Mouse (Mus musculus) limb, embryonic 15.5 days (tissue): ENCODE measurements around the gene Ppp4c. TPM values are rescaled to one million over a fixed set of nuclear protein-coding genes. Genes with fewer than 3 reads are reported as not detected.

Experiments
- ATAC-seq: fragments of 200-750 bp; cut with Nextera tagmentation; 2 replicates; pipeline ENCODE4 v1.8.0; 2017; ENCODE audit warnings: low read depth, moderate TSS enrichment; ENCODE audit not compliant: insufficient number of reproducible peaks, low FRiP score, low TSS enrichment
- H3K27ac ChIP-seq: fragments of 300-500 bp; sonication (generic); 2 replicates; pipeline ENCODE4 v1.5.1; 2015; ENCODE audit warnings: moderate library complexity, mild to moderate bottlenecking, inconsistent platforms
- H3K27me3 ChIP-seq: fragments of 300-500 bp; sonication (generic); 2 replicates; pipeline ENCODE4 v1.6.1; 2015; ENCODE audit warnings: inconsistent platforms
- H3K36me3 ChIP-seq: fragments of 300-500 bp; sonication (generic); 2 replicates; pipeline ENCODE4 v1.6.1; 2015; ENCODE audit warnings: inconsistent platforms
- H3K4me1 ChIP-seq: fragments of 300-500 bp; sonication (generic); 2 replicates; pipeline ENCODE4 v1.6.1; 2015; ENCODE audit warnings: inconsistent platforms
- H3K4me2 ChIP-seq: fragments of 300-500 bp; sonication (generic); 2 replicates; pipeline ENCODE4 v1.6.1; 2015; ENCODE audit warnings: mild to moderate bottlenecking, inconsistent platforms
- H3K4me3 ChIP-seq: fragments of 300-500 bp; sonication (generic); 2 replicates; pipeline ENCODE4 v1.5.1; 2015; ENCODE audit warnings: mild to moderate bottlenecking, inconsistent platforms
- H3K9ac ChIP-seq: fragments of 300-500 bp; sonication (generic); 2 replicates; pipeline ENCODE4 v1.6.1; 2015; ENCODE audit warnings: inconsistent platforms
- H3K9me3 ChIP-seq: fragments of 300-500 bp; sonication (generic); 2 replicates; pipeline ENCODE4 v1.6.1; 2016; ENCODE audit warnings: inconsistent platforms
- WGBS: fragments of 180-500 bp; shearing (Covaris S2); methylation state at CpG from one replicate; pipeline ENCODE4 v1.1.7; 2015; 5-methylcytosine and 5-hydroxymethylcytosine counted together
- polyA plus RNA-seq: library from polyadenylated mRNA; unstranded; fragments of >200 nt; fragmentation: Nextera tagmentation; extraction: Ambion mirVana; gene quantifications from 2 replicates; pipeline ENCODE4 v1.2.1, GENCODE M21; 2015

The Ppp4c gene
- 212 and 227 TPM in 2 replicates for polyA plus RNA-seq

DNA sequence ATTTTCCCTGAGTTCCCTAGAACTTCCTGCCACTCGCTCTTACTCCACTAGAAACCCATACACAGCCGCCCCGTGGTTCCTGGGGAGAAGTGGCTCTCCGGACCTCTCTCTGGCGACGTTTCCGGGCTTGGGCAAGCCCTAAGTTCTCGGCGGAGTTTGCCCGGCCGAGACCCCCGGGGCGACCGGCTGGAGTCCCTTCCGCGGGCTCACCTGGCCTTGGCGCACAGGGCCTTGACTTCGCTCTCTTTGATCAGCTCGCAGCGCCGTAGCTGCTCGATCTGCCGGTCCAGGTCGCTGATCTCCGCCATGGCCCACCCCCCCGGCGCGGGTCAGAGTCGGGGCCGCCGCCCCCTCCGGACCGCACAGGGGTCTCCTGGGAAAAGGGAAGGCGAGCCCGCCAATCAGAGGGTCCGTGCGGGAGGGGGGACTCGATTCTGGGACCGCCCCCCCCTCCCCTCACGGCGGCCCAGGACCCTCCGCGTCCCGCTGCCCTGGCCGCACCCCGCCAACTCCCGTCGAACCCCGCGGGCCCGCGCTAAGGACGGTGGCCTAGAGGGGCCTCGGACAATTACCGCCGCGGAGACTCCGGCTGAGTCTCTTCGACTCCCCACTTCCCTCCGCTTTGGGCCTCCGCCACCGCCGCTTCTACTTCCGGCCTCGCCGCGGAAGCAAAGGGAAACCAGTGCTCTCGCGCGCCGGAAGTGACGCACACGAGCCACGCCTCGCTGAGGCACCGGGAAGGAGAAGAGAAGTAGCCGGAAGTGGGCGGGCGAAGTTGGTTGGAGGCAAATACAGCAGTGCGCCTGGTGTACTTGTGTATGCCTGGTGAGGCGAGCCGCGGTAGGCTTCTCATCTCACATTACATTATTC lies at the start of gene Ppp4c:
Gene Ppp4c (minus strand): TSS at position 646 of the 870 bp plus-strand sequence.
- Histone ChIP-seq H3K9ac (peak within 1 kb of the TSS; percentile 83), H3K27me3 (no peaks in the 10 kb centered on the region), H3K4me1 (peaks cover 28% of the 10 kb centered on the region), H3K4me3 (peak within 1 kb of the TSS; percentile 71), H3K4me2 (peak within 1 kb of the TSS; percentile 50), H3K9me3 (no peaks in the 10 kb centered on the region), H3K36me3 (peaks cover 64% of the 10 kb centered on the region), H3K27ac (peak within 1 kb of the TSS; percentile 99)
- ATAC-seq, result peak; percentile 90
- under 1% methylated on average over 76 of the region's 83 CpGs for WGBS

DNA sequence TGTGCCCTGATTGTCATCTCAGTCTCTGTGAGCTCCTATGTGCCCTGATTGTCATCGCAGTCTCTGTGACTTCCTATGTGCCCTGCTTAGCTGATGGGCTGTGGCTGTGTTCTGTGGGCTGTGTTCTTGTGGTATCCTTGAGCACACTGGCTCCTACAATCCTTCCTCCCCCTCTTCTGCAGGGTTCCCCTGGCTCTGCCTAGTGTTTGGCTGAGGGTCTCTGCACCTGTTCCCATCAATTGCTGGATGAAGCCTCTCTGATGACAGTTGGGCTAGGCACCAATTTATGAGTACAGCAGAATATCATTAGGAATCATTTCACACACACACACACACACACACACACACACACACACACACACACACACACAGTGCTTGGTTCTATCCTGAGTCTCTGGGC lies 41.0 kb upstream of the Ppp4c start:
- ATAC-seq, result no peak
- WGBS, result 96% methylated on average over 1 of the region's 1 CpGs
- no peak overlapping the region for H3K9ac ChIP-seq
- no peaks in the 10 kb centered on the region for H3K9me3 ChIP-seq
- H3K4me3 ChIP-seq, result no peak overlapping the region
- no peaks in the 10 kb centered on the region for H3K36me3 ChIP-seq
- 0 out of 2 replicates have a peak, but pooled peaks cover 17% of the 10 kb centered on the region for H3K27me3 ChIP-seq
- H3K4me2 ChIP-seq, result no peak overlapping the region
- no peak overlapping the region for H3K27ac ChIP-seq
- H3K4me1 ChIP-seq, result peaks cover 4% of the 10 kb centered on the region

DNA sequence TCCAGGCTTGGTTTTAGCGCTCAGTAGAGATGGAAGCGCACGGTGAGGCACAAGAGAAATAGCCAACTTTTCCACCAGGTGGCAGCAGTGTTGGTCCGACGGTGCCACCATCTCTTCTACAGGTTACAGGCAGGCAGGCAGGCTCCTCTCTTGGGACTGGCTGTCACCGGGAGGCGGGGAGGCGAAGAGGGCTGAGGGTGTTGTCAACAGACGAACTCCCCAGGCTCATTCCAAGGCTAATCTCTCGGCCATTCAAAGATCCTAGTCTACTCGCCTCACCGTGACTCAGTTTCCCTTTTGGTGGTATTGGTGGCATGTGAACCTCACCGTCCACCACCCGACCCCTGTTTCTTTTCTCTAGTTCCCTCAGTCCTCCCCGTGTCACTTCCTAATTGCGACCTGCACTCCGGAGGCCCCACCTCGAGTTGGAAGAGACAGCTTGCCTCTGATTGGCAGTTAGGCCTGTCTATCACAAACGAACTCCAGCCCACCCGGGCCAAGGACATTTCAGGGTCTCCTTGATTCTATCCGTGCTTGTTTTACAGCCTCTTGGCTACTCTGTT lies 39.8 kb upstream of the Ppp4c start:
- WGBS, result 2% methylated on average over 21 of the region's 21 CpGs
- Histone ChIP-seq H3K27ac (no peak overlapping the region), H3K4me3 (peak overlapping the region; percentile 23), H3K27me3 (0 out of 2 replicates have a peak, but pooled peaks cover 17% of the 10 kb centered on the region), H3K9ac (no peak overlapping the region), H3K4me1 (peaks cover 4% of the 10 kb centered on the region), H3K36me3 (no peaks in the 10 kb centered on the region), H3K4me2 (peak overlapping the region; percentile 41), H3K9me3 (no peaks in the 10 kb centered on the region)
- ATAC-seq, result peak; percentile 64

GRCm38 (mm10) chr7:126831539-126831938 lies 39.2 kb upstream of the Ppp4c start, which contains the start of gene 4930451I11Rik:
TSS of gene 4930451I11Rik (minus strand) at chr7:126831639.
- H3K9ac ChIP-seq, result no peak within 1 kb of the TSS
- 64% methylated on average over 5 of the region's 5 CpGs for WGBS
- H3K4me2 ChIP-seq, result peak within 1 kb of the TSS; percentile 41
- H3K9me3 ChIP-seq, result no peaks in the 10 kb centered on the region
- peaks cover 4% of the 10 kb centered on the region for H3K4me1 ChIP-seq
- H3K27me3 ChIP-seq, result 0 out of 2 replicates have a peak, but pooled peaks cover 20% of the 10 kb centered on the region
- H3K4me3 ChIP-seq, result peak within 1 kb of the TSS; percentile 23
- ATAC-seq, result no peak
- no peaks in the 10 kb centered on the region for H3K36me3 ChIP-seq
- no peak within 1 kb of the TSS for H3K27ac ChIP-seq

- no peak for ATAC-seq
- Histone ChIP-seq H3K4me3 (no peak overlapping the region), H3K9ac (no peak overlapping the region), H3K4me1 (peaks cover 6% of the 10 kb centered on the region), H3K36me3 (no peaks in the 10 kb centered on the region), H3K27ac (no peak overlapping the region), H3K27me3 (peaks cover 58% of the 10 kb centered on the region), H3K4me2 (no peak overlapping the region), H3K9me3 (no peaks in the 10 kb centered on the region)
- WGBS, result 73% methylated on average over 5 of the region's 5 CpGs
Observed at GRCm38 (mm10) chr7:126825952-126826351, 33.7 kb upstream of the Ppp4c start.

DNA sequence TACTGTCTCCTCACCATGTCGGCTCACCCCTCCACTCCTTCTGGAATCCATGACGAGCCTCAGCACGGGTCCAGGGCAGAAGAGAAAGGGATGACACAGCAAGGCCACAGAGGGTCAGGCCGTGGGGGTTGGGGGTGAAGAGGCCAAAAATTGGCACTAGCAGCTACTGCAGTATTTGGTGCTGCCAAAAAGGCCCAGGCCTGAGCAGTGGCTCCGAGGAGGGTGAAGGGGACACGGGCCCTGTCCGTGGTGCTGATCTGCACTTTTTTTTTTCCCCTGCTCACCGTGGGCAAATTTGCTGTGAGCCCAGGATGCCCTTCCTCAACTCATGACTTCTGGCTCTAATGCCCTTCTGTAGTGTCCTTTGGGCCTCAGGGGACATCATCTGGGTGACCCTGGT lies 33.1 kb upstream of the Ppp4c start:
- no peak overlapping the region for H3K27ac ChIP-seq
- no peak overlapping the region for H3K4me2 ChIP-seq
- H3K4me3 ChIP-seq, result no peak overlapping the region
- peaks cover 6% of the 10 kb centered on the region for H3K4me1 ChIP-seq
- no peak overlapping the region for H3K9ac ChIP-seq
- H3K9me3 ChIP-seq, result no peaks in the 10 kb centered on the region
- H3K36me3 ChIP-seq, result no peaks in the 10 kb centered on the region
- peaks cover 53% of the 10 kb centered on the region for H3K27me3 ChIP-seq
- 18% methylated on average over 8 of the region's 8 CpGs for WGBS
- ATAC-seq, result no peak

- H3K36me3 ChIP-seq, result no peaks in the 10 kb centered on the region
- H3K4me1 ChIP-seq, result peaks cover 6% of the 10 kb centered on the region
- H3K27ac ChIP-seq, result no peak overlapping the region
- H3K9me3 ChIP-seq, result no peaks in the 10 kb centered on the region
- peaks cover 51% of the 10 kb centered on the region for H3K27me3 ChIP-seq
- no peak overlapping the region for H3K9ac ChIP-seq
- WGBS, result 9% methylated on average over 10 of the region's 10 CpGs
- H3K4me3 ChIP-seq, result no peak overlapping the region
- no peak overlapping the region for H3K4me2 ChIP-seq
- no peak for ATAC-seq
Observed at GRCm38 (mm10) chr7:126823940-126824339, 31.6 kb upstream of the Ppp4c start.

DNA sequence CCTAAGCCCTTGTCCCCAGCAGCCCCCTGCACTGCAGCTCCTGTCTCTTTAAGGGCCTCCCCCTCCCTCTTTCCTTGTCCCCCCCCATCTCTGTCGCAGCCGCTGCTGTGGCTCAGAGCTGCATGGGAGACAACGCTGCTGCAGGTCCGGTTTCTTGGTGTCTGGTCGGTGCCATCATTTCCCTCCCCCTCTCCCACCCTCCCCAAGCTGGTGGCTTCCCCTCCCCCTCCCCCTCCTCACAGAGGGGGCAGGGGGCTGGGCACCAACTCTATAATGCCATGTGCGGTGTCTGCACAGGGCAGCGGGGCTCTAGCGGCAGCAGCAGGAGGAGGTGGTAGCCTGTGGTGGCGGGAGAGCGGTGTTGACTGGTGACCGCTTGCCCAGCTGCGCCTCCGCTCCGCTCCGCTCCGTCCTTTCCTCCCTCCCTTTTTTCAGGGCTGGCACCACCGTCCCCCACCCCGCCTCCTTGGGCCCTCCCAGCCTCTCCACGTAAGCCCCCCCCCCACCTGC lies 31.0 kb upstream of the Ppp4c start:
- WGBS, result 2% methylated on average over 13 of the region's 19 CpGs
- peak overlapping the region; percentile 44 for H3K4me2 ChIP-seq
- no peaks in the 10 kb centered on the region for H3K9me3 ChIP-seq
- peak overlapping the region; percentile 29 for H3K4me3 ChIP-seq
- no peak overlapping the region for H3K9ac ChIP-seq
- no peak for ATAC-seq
- H3K27me3 ChIP-seq, result peaks cover 48% of the 10 kb centered on the region
- H3K36me3 ChIP-seq, result no peaks in the 10 kb centered on the region
- peaks cover 6% of the 10 kb centered on the region for H3K4me1 ChIP-seq
- H3K27ac ChIP-seq, result no peak overlapping the region

DNA sequence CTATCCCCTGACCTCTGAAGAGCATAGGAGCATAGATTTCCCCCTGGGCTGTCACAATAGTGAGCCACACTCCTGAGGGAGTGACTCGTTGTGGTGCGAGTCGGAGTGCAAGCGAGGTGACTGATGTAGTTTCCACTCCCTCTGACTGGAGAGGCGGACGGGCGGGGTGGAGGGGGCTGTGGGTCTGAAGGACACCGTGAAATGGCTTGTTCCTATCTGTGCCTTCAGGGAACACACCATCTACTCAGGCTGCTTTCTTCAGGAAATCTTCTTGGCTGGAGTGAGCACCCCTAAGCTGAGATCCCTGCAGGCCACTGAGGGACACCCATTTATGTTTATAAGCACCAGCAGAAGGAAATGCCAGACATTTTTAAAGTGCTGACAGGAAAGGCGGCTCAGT lies 30.4 kb upstream of the Ppp4c start:
- Histone ChIP-seq H3K9ac (no peak overlapping the region), H3K27me3 (peaks cover 48% of the 10 kb centered on the region), H3K4me1 (peaks cover 6% of the 10 kb centered on the region), H3K27ac (no peak overlapping the region), H3K9me3 (no peaks in the 10 kb centered on the region), H3K36me3 (no peaks in the 10 kb centered on the region), H3K4me3 (no peak overlapping the region; the same call in 1 of the 2 replicates), H3K4me2 (peak overlapping the region; percentile 44; the same call in 1 of the 2 replicates)
- 18% methylated on average over 9 of the region's 9 CpGs for WGBS
- no peak for ATAC-seq

DNA sequence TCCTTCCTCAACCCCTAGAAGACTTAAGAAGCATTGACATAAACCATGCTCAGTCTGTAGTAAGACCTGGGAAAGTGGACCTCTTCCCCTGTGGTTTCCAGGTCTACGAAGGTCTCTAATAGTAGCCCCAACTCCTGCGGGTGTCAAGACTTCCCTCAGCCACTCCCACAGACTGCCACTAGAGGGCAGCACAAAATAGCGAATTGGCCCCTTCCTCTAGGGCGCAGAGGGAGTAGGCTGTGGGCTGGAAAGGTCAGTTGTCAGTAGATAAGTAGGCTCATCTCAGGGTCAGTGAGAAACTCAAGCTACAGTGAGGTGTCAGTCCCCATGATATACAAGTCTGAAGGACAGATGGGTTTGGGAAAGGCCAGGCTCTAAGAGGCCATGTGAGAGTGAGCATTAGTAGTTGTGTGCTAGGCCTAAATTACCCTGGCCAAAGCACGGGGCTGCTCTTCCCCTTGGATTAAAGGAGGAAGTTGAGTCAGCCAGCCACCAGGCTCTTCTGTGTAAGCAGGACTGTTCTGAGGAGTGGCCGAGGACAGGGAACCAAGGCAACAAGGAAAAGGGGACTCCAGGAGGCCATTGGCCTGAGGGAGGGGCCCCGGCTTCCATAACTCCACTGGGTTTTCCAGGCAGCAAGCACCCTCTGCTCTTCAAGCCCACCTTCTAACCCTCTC lies 29.7 kb upstream of the Ppp4c start:
- Histone ChIP-seq H3K9ac (no peak overlapping the region), H3K36me3 (no peaks in the 10 kb centered on the region), H3K4me3 (no peak overlapping the region), H3K4me1 (peaks cover 6% of the 10 kb centered on the region), H3K27me3 (peaks cover 48% of the 10 kb centered on the region), H3K4me2 (no peak overlapping the region), H3K27ac (no peak overlapping the region), H3K9me3 (no peaks in the 10 kb centered on the region)
- no peak for ATAC-seq
- WGBS, result 19% methylated on average over 7 of the region's 7 CpGs

GRCm38 (mm10) chr7:126818818-126819217 lies 26.5 kb upstream of the Ppp4c start:
- WGBS, result 22% methylated on average over 1 of the region's 1 CpGs
- H3K27ac ChIP-seq, result no peak overlapping the region
- peaks cover 6% of the 10 kb centered on the region for H3K4me1 ChIP-seq
- no peaks in the 10 kb centered on the region for H3K36me3 ChIP-seq
- peaks cover 18% of the 10 kb centered on the region for H3K27me3 ChIP-seq
- no peak overlapping the region for H3K9ac ChIP-seq
- H3K9me3 ChIP-seq, result no peaks in the 10 kb centered on the region
- ATAC-seq, result no peak
- no peak overlapping the region for H3K4me3 ChIP-seq
- no peak overlapping the region for H3K4me2 ChIP-seq
